Mouse (Mus musculus) lung, adult 2 months (tissue): Measurements from ENCODE around the gene Rreb1.

Source experiments
- CTCF ChIP-seq: fragments of 200-500 bp; IDR thresholded peaks from 2 replicates; pipeline ENCODE4 v1.5.1; 2011; ENCODE audit warnings: mild to moderate bottlenecking, low read length, control low read depth; ENCODE audit not compliant: insufficient read depth
- POLR2A ChIP-seq: fragments of 200-500 bp; IDR thresholded peaks from 2 replicates; pipeline ENCODE4 v1.6.1; 2011; ENCODE audit warnings: low read depth, mild to moderate bottlenecking, control low read depth, low read length, borderline replicate concordance; ENCODE audit errors: extremely low read depth

DNA sequence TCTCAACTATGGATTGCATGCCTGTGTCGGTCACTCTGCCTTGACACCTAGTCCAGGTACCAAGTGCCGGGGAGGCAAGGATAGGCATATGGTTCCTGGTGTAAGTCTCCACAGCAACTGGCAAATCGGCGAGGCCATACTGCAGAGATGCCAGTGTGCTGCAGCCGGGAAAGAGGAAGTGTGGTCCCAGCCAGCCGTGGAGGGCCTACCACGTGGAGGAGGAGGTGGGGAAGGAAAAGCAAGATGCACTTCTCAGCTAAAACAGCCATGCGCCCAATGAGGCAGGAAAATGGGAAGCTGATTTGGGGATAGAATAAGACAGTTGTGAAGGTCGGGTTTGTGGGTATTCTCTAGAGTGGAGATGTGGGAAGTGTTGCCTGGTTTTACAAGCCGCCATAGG lies 65.6 kb downstream of the Rreb1 start:
- TF ChIP-seq POLR2A, result no peak
- TF ChIP-seq CTCF, result no peak
